Mouse (Mus musculus) lung, postnatal 0 days (tissue): Measurements from ENCODE around the gene Aebp1. TPM values are rescaled to one million over a fixed set of nuclear protein-coding genes. Genes with fewer than 3 reads are reported as not detected.

Experiments used
- ATAC-seq: fragments of 200-750 bp; cut with Nextera tagmentation; 2 replicates; pipeline ENCODE4 v1.8.0; 2017; ENCODE audit warnings: moderate library complexity
- DNase-seq: peaks from one replicate; pipeline ENCODE4 v3.0.0-alpha.2; 2016; ENCODE audit warnings: low spot score
- H3K27ac ChIP-seq: fragments of 300-500 bp; sonication (generic); 2 replicates; pipeline ENCODE4 v1.5.1; 2014; ENCODE audit warnings: antibody characterized with exemption, mild to moderate bottlenecking, low read length, mixed read lengths
- H3K27me3 ChIP-seq: fragments of 300-500 bp; sonication (generic); replicated peaks from 2 replicates; pipeline ENCODE4 v1.6.1; 2014; ENCODE audit warnings: low read length, mixed read lengths; ENCODE audit not compliant: insufficient read depth
- H3K36me3 ChIP-seq: fragments of 300-500 bp; sonication (generic); 2 replicates; pipeline ENCODE4 v1.6.1; 2014; ENCODE audit warnings: low read length, mixed read lengths; ENCODE audit not compliant: insufficient read depth
- H3K4me1 ChIP-seq: fragments of 300-500 bp; sonication (generic); 2 replicates; pipeline ENCODE4 v1.6.1; 2014; ENCODE audit warnings: antibody characterized with exemption, low read depth, low read length, mixed read lengths; ENCODE audit not compliant: insufficient read depth
- H3K4me2 ChIP-seq: fragments of 300-500 bp; sonication (generic); replicated peaks from 2 replicates; pipeline ENCODE4 v1.6.1; 2014; ENCODE audit warnings: low read depth, mild to moderate bottlenecking, low read length, moderate library complexity, mixed read lengths
- H3K4me3 ChIP-seq: fragments of 300-500 bp; sonication (generic); 2 replicates; pipeline ENCODE4 v1.5.1; 2014; ENCODE audit warnings: low read depth, low read length
- H3K9ac ChIP-seq: fragments of 300-500 bp; sonication (generic); replicated peaks from 2 replicates; pipeline ENCODE4 v1.6.1; 2014; ENCODE audit warnings: low read depth, mild to moderate bottlenecking
- H3K9me3 ChIP-seq: fragments of 300-500 bp; sonication (generic); 2 replicates; pipeline ENCODE4 v1.6.1; 2016; ENCODE audit warnings: low read length, mixed read lengths
- CTCF ChIP-seq: IDR thresholded peaks from 2 replicates; pipeline ENCODE4 v1.5.1; 2016; ENCODE audit warnings: antibody characterized with exemption, mild to moderate bottlenecking
- EP300 ChIP-seq: IDR thresholded peaks from 2 replicates; pipeline ENCODE4 v1.6.1; 2016; ENCODE audit warnings: antibody characterized with exemption, mild to moderate bottlenecking, control low read depth
- WGBS: fragments of 180-500 bp; shearing (Covaris S2); extraction: QIAGEN DNeasy Blood & Tissue Kit; methylation state at CpG from one replicate; pipeline ENCODE4 v1.1.7; 2014; 5-methylcytosine and 5-hydroxymethylcytosine counted together
- polyA plus RNA-seq: library from polyadenylated mRNA; unstranded; fragments of >200 nt; fragmentation: Nextera tagmentation; extraction: Ambion mirVana; gene quantifications from 2 replicates; pipeline ENCODE4 v1.2.1, GENCODE M21; 2015

The Aebp1 gene
- polyA plus RNA-seq, 1 experiment from 2014 or later = 22.3 TPM

DNA sequence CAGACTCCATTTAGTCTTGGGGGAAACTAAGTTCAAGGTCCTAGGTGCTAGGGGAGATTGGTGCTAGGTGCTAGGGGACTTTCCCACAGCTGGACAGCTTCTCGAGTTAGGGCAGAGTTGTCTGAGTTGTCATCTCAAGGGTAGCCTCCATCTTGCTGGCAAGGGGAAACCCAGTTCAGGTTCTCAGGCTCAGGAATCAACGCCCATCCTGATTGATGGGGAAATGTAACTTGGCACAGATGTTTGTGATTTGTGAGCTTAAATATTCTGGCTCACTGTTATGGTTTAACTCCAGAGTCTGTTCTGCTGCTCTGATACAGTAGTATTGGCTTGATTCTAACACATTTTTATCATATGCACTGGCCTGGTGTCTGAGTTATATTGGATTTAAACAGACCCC, 56.4 kb downstream of the Aebp1 start:
- Histone ChIP-seq H3K4me1 (no peaks in the 10 kb centered on the region), H3K9ac (no peak overlapping the region), H3K27ac (no peak overlapping the region), H3K4me3 (no peak overlapping the region), H3K9me3 (no peaks in the 10 kb centered on the region), H3K4me2 (no peak overlapping the region), H3K36me3 (no peaks in the 10 kb centered on the region), H3K27me3 (no peaks in the 10 kb centered on the region)
- ATAC-seq (no peak), DNase-seq (no peak)
- TF ChIP-seq CTCF = no peak
- no peak for TF ChIP-seq EP300
- 66% methylated on average over 2 of the region's 2 CpGs for WGBS

DNA sequence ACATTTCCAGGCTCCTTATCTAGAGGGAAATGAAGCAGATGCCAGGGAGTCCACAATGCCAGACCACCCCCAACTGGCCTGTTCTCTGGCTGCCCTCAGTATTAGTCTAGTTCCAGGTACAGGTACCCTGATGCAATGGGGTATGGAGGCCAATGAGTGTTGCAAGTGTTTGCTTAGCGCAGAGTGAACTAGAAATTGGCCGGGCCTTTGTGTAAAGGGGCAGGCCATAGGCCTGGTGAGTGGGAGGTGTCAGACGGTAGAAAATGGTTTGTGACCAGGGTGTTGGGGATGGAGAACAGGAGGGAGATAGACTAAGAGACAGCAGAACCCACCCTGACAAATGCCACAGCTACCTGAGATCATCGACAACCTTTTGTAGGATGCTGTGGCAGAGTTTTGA, 57.9 kb downstream of the Aebp1 start:
- H3K4me2 ChIP-seq = no peak overlapping the region
- no peaks in the 10 kb centered on the region for H3K27me3 ChIP-seq
- DNase-seq (peak; percentile 54), ATAC-seq (peak; percentile 76)
- WGBS = 77% methylated on average over 4 of the region's 4 CpGs
- no peak overlapping the region for H3K9ac ChIP-seq
- H3K4me1 ChIP-seq = no peaks in the 10 kb centered on the region
- no peak overlapping the region for H3K27ac ChIP-seq
- H3K9me3 ChIP-seq = no peaks in the 10 kb centered on the region
- no peak for TF ChIP-seq CTCF
- no peak for TF ChIP-seq EP300
- H3K4me3 ChIP-seq = no peak overlapping the region
- H3K36me3 ChIP-seq = no peaks in the 10 kb centered on the region

DNA sequence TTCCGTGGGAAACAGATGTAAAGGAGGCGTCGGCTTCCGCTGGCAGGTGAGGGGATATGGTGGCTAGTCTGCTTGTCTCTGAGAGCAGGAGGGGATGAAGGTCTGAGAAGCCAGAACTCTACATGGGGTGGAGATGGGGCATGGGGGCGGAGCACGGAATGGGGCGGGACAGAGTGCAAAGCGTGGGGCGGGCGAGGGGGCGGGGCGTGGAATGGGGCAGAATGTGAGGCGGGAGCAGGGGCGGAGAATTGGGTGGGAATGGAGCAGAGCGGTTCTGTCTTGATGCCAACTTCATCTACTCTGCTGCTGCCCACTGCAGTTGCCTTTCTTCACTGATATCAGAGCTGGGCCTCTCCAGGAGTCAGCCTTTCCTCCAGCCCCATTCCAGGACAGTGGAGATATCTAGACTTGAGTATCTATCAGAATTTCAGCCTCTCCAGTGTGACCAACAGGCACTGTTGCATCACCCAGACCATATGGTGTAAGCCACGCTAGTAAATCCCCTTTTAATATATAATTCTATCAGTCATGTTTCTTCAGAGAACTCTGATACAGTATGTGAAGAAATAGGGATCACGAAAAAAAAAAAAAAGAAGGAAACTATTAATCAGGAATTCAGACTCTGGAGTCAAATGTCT, 58.7 kb downstream of the Aebp1 start:
- WGBS = 40% methylated on average over 16 of the region's 17 CpGs
- Histone ChIP-seq H3K9ac (no peak overlapping the region), H3K27ac (no peak overlapping the region), H3K36me3 (no peaks in the 10 kb centered on the region), H3K27me3 (no peaks in the 10 kb centered on the region), H3K4me2 (no peak overlapping the region), H3K4me3 (no peak overlapping the region), H3K9me3 (no peaks in the 10 kb centered on the region), H3K4me1 (no peaks in the 10 kb centered on the region)
- ATAC-seq (peak; percentile 46; the same call in 1 of the 2 replicates), DNase-seq (peak; percentile 22)
- TF ChIP-seq CTCF (no peak), EP300 (no peak)

Other genes with a start within 250 kb of the Aebp1 start
- gene Mrps24, start 146.3 kb upstream of the Aebp1 start, polyA plus RNA-seq = 178 and 201 TPM in 2 replicates
- 18.3 and 19.0 TPM in 2 replicates for gene Urgcp, start 99.6 kb upstream of the Aebp1 start, polyA plus RNA-seq
- 98.0 and 99.7 TPM in 2 replicates for gene Dbnl, start 73.5 kb upstream of the Aebp1 start, polyA plus RNA-seq
- 28.8 and 29.8 TPM in 2 replicates for gene Pgam2, start 58.2 kb upstream of the Aebp1 start, polyA plus RNA-seq
- 5.9 and 8.2 TPM in 2 replicates for gene Polm, start 23.9 kb upstream of the Aebp1 start, polyA plus RNA-seq
- 30.1 and 34.1 TPM in 2 replicates for gene Pold2, start 16.3 kb downstream of the Aebp1 start, polyA plus RNA-seq
- gene Myl7, start 36.8 kb downstream of the Aebp1 start, polyA plus RNA-seq = 327 and 405 TPM in 2 replicates
- gene Gck, start 88.1 kb downstream of the Aebp1 start, polyA plus RNA-seq = 1.2 and 2.1 TPM in 2 replicates
- 40.2 and 40.9 TPM in 2 replicates for gene Ykt6, start 93.7 kb downstream of the Aebp1 start, polyA plus RNA-seq
- gene Camk2b, start 204.4 kb downstream of the Aebp1 start, polyA plus RNA-seq = 2.9 TPM in 2 replicates